Mouse (Mus musculus) heart, adult 2 months (tissue): Measurements from ENCODE around the gene Atp6v0e2. TPM values are rescaled to one million over a fixed set of nuclear protein-coding genes. Genes with fewer than 3 reads are reported as not detected.

Experiments used
- DNase-seq, 2 experiments: peaks; one replicate each; pipeline ENCODE4 v3.0.0; 2021
- H3K27ac ChIP-seq: fragments of 200-600 bp; 2 replicates; pipeline ENCODE4 v1.8.1; 2022
- H3K27me3 ChIP-seq: fragments of 200-500 bp; 2 replicates; pipeline ENCODE4 v1.6.1; 2012; ENCODE audit warnings: mild to moderate bottlenecking, low read length, inconsistent platforms, mixed read lengths; ENCODE audit not compliant: control insufficient read depth, insufficient read depth
- H3K36me3 ChIP-seq: fragments of 200-500 bp; 2 replicates; pipeline ENCODE4 v1.6.1; 2012; ENCODE audit warnings: low read length, inconsistent platforms; ENCODE audit not compliant: control insufficient read depth, insufficient read depth
- H3K4me1 ChIP-seq: fragments of 200-500 bp; 2 replicates; pipeline ENCODE4 v1.6.1; 2011; ENCODE audit warnings: low read length; ENCODE audit not compliant: control insufficient read depth, insufficient read depth
- H3K4me3 ChIP-seq: fragments of 200-600 bp; 2 replicates; pipeline ENCODE4 v1.8.1; 2022
- H3K79me2 ChIP-seq: fragments of 200-500 bp; replicated peaks from 2 replicates; pipeline ENCODE4 v1.6.1; 2012; ENCODE audit warnings: mild to moderate bottlenecking, inconsistent platforms, low read length, moderate library complexity, mixed read lengths; ENCODE audit not compliant: control insufficient read depth, insufficient read depth
- H3K9ac ChIP-seq: fragments of 200-500 bp; 2 replicates; pipeline ENCODE4 v1.6.1; 2012; ENCODE audit warnings: low read depth, mild to moderate bottlenecking, control low read depth, inconsistent platforms, low read length, mixed read lengths
- CTCF ChIP-seq: fragments of 200-600 bp; IDR thresholded peaks from 2 replicates; pipeline ENCODE4 v1.8.1; 2022; ENCODE audit warnings: antibody characterized with exemption, mild to moderate bottlenecking, moderate library complexity
- EP300 ChIP-seq: fragments of 200-500 bp; IDR thresholded peaks from 2 replicates; pipeline ENCODE4 v1.6.1; 2011; ENCODE audit warnings: low read depth, low read length, control low read depth; ENCODE audit not compliant: insufficient read depth
- POLR2A ChIP-seq: fragments of 200-500 bp; IDR thresholded peaks from 2 replicates; pipeline ENCODE4 v1.6.1; 2011; ENCODE audit warnings: mild to moderate bottlenecking, low read depth, low read length, control low read depth; ENCODE audit not compliant: insufficient read depth
- WGBS: fragments of 180-500 bp; shearing (Covaris S2); methylation state at CpG from one replicate; pipeline ENCODE4 v1.1.7; 2018; 5-methylcytosine and 5-hydroxymethylcytosine counted together
- intact Hi-C: fragments of 180-260 bp; cut with DNase I; formaldehyde crosslinking; loops from one replicate; pipeline ENCODE4 v1.15.1; 2025
- polyA plus RNA-seq: library from polyadenylated mRNA; depleted of rRNA; stranded (reverse); fragments of >200 nt; gene quantifications from 2 replicates; pipeline ENCODE4 v1.2.3, GENCODE M21; 2012
- total RNA-seq, 2 experiments: library from RNA; stranded (reverse); gene quantifications; 2 replicates each; pipeline ENCODE4 v1.2.3; 2021

The Atp6v0e2 gene
- total and polyA plus RNA-seq, 3 experiments = 17.8 to 18.5 (median 18.1) TPM

GRCm38 (mm10) chr6:48527901-48528300, 9.5 kb upstream of the Atp6v0e2 start:
- H3K27ac ChIP-seq = no peak overlapping the region
- DNase-seq = no peak
- TF ChIP-seq CTCF = no peak
- no peak for TF ChIP-seq POLR2A
- TF ChIP-seq EP300 = no peak
- H3K27me3 ChIP-seq = no peaks in the 10 kb centered on the region
- intact Hi-C loops = no loop called here
- no peak overlapping the region for H3K9ac ChIP-seq
- H3K4me1 ChIP-seq = no peaks in the 10 kb centered on the region; the same call in 1 of the 2 replicates
- H3K79me2 ChIP-seq = no peaks in the 10 kb centered on the region
- no peaks in the 10 kb centered on the region for H3K36me3 ChIP-seq
- WGBS = 84% methylated on average over 9 of the region's 9 CpGs
- H3K4me3 ChIP-seq = no peak overlapping the region

- Histone ChIP-seq H3K4me3 (no peak overlapping the region), H3K79me2 (no peaks in the 10 kb centered on the region), H3K4me1 (no peaks in the 10 kb centered on the region; the same call in 1 of the 2 replicates), H3K27ac (no peak overlapping the region), H3K27me3 (no peaks in the 10 kb centered on the region), H3K36me3 (no peaks in the 10 kb centered on the region), H3K9ac (no peak overlapping the region)
- DNase-seq = no peak
- 73% methylated on average over 14 of the region's 14 CpGs for WGBS
- intact Hi-C loops = no loop called here
- TF ChIP-seq CTCF = no peak
- TF ChIP-seq POLR2A = no peak
- no peak for TF ChIP-seq EP300
These were observed 8.2 kb upstream of the Atp6v0e2 start for GRCm38 (mm10) chr6:48529261-48529660.

- H3K9ac ChIP-seq = no peak overlapping the region
These were observed 7.5 kb upstream of the Atp6v0e2 start for GRCm38 (mm10) chr6:48529871-48530440.

GRCm38 (mm10) chr6:48530862-48531261, 6.6 kb upstream of the Atp6v0e2 start:
- no peak for TF ChIP-seq EP300
- no peak for TF ChIP-seq POLR2A
- TF ChIP-seq CTCF = no peak
- intact Hi-C loops = no loop called here

More at GRCm38 (mm10) chr6:48529871-48530440, 7.5 kb upstream of the Atp6v0e2 start:
- H3K27ac ChIP-seq = no peak overlapping the region
- intact Hi-C loops = no loop called here
- DNase-seq = no peak
- no peaks in the 10 kb centered on the region for H3K27me3 ChIP-seq
- no peak overlapping the region for H3K4me3 ChIP-seq
- H3K79me2 ChIP-seq = no peaks in the 10 kb centered on the region
- TF ChIP-seq POLR2A = no peak
- no peak for TF ChIP-seq EP300
- no peak for TF ChIP-seq CTCF
- H3K4me1 ChIP-seq = no peaks in the 10 kb centered on the region; the same call in 1 of the 2 replicates
- WGBS = 71% methylated on average over 16 of the region's 16 CpGs
- H3K36me3 ChIP-seq = no peaks in the 10 kb centered on the region

GRCm38 (mm10) chr6:48533475-48533874, 3.9 kb upstream of the Atp6v0e2 start:
- no peak for DNase-seq
- peaks cover 1% of the 10 kb centered on the region for H3K4me1 ChIP-seq
- H3K36me3 ChIP-seq = no peaks in the 10 kb centered on the region
- TF ChIP-seq CTCF (no peak), POLR2A (no peak), EP300 (no peak)
- intact Hi-C loops = no loop called here
- WGBS = 90% methylated on average over 2 of the region's 2 CpGs
- H3K4me3 ChIP-seq = no peak overlapping the region
- H3K79me2 ChIP-seq = no peaks in the 10 kb centered on the region
- no peak overlapping the region for H3K27ac ChIP-seq
- H3K9ac ChIP-seq = no peak overlapping the region
- H3K27me3 ChIP-seq = no peaks in the 10 kb centered on the region

More at GRCm38 (mm10) chr6:48530862-48531261, 6.6 kb upstream of the Atp6v0e2 start:
- Histone ChIP-seq H3K27me3 (no peaks in the 10 kb centered on the region), H3K4me3 (no peak overlapping the region), H3K4me1 (no peaks in the 10 kb centered on the region; the same call in 1 of the 2 replicates), H3K79me2 (no peaks in the 10 kb centered on the region), H3K36me3 (no peaks in the 10 kb centered on the region), H3K9ac (no peak overlapping the region), H3K27ac (no peak overlapping the region)
- no peak for DNase-seq
- 48% methylated on average over 2 of the region's 2 CpGs for WGBS

GRCm38 (mm10) chr6:48534913-48535312, 2.5 kb upstream of the Atp6v0e2 start:
- no peaks in the 10 kb centered on the region for H3K79me2 ChIP-seq
- H3K36me3 ChIP-seq = no peaks in the 10 kb centered on the region
- WGBS = 54% methylated on average over 8 of the region's 8 CpGs
- H3K27ac ChIP-seq = no peak overlapping the region
- H3K4me3 ChIP-seq = no peak overlapping the region
- H3K4me1 ChIP-seq = peaks cover 1% of the 10 kb centered on the region
- DNase-seq = no peak
- H3K27me3 ChIP-seq = no peaks in the 10 kb centered on the region
- intact Hi-C loops = loop anchor here (5.0 kb wide), 2 partner anchors 237 to 358 kb away; partner anchors contain the start of gene Gimap3
- no peak overlapping the region for H3K9ac ChIP-seq
- TF ChIP-seq CTCF (no peak), POLR2A (no peak), EP300 (no peak)
